Mouse (Mus musculus): ENCODE data around the gene Hoxa9.

Gene Hoxa9

DNA sequence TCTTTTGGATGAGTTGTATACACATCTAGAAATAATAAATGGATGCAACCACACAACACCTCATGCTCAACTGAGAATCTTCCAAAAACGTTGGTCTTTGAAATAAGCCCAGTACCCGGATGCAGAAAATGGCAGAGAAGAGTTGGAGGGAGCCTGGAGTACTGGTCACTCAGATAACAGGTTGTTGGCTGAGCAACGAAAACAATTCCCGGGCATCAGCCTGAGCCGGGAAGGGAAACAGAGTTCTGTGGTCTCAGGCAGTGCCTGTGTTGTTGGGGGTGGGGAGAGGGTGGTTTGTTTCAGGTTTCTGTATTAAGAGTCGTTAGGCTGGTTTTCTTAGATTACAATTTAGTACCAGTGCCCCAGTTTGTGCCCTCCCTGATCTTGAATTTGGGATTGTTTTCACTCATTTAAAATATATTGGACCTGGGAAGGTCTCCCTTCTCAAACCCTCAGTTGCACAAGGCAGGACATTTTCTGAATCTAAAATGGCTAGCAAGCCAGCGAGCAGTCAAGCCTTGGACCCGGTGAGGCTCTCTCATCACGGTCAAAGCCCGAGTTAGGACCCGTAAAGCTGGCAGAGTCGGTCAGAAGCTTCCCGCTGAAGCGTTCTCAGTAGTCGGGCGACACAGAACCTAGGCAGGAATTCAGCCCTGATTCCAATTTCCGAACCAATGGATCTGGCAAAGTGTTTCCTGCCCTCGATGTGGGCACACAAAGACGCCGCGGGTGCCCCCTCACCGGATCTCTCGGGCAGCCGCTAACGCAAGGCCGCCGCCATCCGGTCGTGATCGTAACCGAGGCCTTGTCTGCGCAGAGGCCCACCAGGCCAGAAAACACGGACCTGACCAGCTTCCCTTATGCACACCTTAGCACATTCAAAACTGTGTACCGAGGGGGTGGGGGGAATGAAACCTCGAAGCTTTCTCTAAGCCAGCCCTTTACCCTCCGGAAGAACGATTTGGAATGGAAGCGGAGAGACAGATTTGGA, 2.1 kb downstream of the Hoxa9 start:
- no peak for DNase-seq (ENCODE audit: low read depth, low spot score)

- no peak for DNase-seq (ENCODE audit: low read depth, low spot score)
Measured at GRCm38 (mm10) chr6:52227470-52228222, 3.2 kb downstream of the Hoxa9 start.

- no peak for DNase-seq (ENCODE audit: low read depth, low spot score)
Measured at GRCm38 (mm10) chr6:52226569-52227257, 4.2 kb downstream of the Hoxa9 start.

- no peak for DNase-seq (ENCODE audit: low read depth, low spot score)
Measured at GRCm38 (mm10) chr6:52225612-52226568, 5.0 kb downstream of the Hoxa9 start.

GRCm38 (mm10) chr6:52224895-52225611, 5.8 kb downstream of the Hoxa9 start:
- no peak for DNase-seq (ENCODE audit: low read depth, low spot score)

DNA sequence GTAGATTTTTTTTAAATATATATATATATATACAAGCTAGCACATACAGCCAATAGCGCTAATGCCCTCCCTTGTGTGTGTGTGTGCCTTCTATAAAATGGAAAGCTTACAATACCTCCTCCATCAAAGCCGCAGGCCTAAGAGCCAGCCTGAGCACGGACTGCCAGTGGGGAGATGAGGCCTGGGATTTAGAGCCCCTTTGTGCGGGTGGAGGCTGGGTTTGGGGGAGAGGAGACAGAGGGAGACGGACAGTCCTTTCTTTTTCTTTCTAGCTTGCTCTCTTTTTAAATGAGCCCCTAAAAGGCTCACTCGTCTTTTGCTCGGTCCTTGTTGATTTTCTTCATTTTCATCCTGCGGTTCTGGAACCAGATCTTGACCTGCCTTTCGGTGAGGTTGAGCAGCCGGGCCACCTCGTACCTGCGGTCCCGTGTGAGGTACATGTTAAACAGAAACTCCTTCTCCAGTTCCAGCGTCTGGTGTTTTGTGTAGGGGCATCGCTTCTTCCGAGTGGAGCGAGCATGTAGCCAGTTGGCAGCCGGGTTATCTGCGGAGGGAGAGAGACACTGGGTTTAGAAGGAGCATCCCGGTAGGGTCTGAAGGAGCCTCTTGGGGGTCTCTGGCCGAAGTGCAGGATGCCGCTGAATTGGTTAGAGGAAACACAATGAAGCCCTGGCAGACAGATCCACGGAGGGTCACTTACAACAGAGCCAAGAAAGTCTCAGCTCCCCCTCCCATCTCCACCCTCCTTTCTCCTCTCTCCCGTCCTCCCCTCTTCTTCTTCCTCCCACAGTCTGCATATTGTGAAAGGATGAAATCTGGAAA, 6.7 kb downstream of the Hoxa9 start:
- no peak for DNase-seq (ENCODE audit: low read depth, low spot score)

DNA sequence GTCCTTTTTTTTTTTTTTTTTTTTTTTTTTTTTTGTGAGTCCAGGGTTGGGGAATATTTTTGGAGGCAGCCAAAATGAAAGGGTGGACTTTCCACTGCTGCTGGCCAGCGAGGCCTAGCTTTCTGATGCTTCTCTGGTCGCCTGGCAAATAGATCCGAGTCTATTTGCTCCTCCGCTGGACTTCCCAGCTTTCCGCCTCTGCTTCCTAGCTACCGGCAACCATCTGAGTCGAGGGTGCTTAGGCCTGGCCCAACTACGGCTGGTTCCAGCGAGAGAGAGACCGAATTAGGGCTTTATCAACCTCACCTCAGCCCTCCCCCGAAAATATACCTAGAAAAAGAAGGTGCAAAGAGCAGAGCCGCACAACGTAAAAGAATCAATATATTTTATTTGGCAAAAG, 8.2 kb downstream of the Hoxa9 start:
- DNase-seq (ENCODE audit: low read depth, low spot score): no peak

DNA sequence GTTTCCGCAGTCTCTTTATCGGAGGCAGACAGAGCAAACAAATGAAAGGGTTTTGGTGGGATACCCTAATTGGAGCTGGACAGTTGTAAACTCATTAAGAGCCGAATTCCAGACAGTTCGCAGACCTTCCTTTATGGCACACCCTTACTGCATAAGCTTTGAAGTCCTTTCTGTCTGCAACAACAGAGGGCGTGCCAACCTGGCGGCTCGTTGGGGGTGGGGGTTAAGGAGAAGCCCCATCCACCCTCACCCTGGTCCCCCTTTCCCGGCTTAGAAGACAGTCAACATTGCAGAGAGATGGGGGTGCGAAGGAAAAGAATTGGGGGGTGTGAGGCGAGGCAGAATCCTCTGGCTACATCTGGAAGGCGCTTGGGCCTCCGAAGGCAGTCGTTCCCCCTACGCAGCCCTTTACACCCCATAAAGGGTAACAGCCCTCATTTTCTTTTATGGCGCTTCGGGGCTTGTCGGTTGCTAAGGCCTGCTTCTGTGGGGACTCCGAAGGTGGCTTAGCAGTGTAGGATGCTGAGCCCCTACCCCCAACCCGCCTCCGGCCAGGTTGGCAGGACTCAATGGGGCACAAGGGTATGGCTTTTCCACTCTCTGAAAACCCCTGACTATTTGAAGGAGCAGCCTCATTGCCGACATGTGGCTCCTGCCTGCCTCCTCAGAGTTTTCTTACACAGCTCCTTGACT, 8.8 kb downstream of the Hoxa9 start:
- DNase-seq (ENCODE audit: low read depth, low spot score): no peak

DNA sequence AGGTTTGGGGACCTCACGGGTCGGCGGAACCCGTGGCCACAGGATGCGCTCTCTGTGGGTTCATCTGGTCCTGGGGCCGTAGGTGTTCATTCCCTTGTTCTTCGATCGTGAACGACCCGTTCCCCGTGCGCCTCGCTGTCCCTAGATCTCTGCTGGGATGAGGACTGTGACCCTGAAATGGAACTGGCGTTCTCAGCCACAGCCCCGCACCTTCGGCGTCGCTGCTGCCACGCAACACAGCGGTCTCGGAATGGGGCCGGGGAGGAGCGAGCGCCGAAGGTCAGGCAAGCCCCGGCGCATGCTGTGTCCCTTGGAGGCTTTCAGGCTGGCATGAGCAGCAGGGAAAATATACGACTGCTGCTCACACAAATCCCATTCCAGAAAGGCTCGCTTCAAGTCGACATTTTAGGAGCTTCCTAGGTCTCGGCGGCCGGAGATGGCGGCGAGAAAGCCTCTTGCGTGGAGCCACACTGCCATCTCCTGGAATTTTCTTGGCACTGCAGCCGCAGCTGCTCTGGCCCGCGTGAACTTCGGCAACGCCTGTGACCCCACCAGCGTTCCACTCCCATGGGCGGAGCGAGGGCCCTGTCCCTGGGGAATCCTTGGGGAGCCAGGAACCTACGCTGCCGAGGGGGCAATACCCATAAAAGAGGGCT, 9.4 kb downstream of the Hoxa9 start, which contains the start of gene Hoxa7:
Hoxa7 (minus strand) TSS at position 518 of the 656 bp plus-strand sequence.
- peak; percentile 59 for DNase-seq (ENCODE audit: low read depth, low spot score)

GRCm38 (mm10) chr6:52220865-52221310, 10.0 kb downstream of the Hoxa9 start:
- DNase-seq (ENCODE audit: low read depth, low spot score): no peak

GRCm38 (mm10) chr6:52220003-52220864, 10.7 kb downstream of the Hoxa9 start:
- no peak for DNase-seq (ENCODE audit: low read depth, low spot score)

DNA sequence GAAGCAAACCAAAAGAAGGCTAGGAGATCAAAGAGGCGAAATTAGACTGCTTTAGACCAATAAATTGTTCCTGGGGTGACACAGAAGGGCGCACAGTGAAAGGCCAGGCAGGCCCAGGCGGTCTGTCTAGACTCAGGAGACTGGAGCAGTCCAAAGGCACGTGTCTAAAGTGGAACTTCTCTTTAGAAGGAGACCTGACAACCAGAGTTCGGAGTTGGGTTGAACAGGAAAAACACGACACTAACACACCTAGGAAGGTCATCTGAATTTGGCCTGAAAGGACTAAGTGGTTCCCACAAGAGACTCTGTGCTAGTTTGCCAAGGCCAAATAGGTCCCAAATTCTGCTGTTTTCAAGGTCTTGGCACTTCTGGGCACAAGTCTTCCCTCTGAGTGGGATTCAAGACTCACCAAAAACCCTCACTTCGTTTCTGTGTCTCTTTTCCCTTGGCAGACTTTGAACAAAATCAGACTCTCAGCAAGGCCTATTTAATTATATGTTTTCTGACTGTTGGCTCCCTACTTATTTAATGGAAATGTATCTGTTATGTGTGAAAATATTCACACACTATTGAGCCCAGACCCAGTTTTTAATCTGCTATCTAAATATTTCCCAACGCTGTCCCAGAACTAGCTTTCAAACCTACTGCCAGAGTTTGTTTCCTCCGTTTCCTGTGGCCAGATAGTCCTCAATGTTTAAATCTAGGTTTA, 11.5 kb downstream of the Hoxa9 start:
- DNase-seq (ENCODE audit: low read depth, low spot score): no peak

DNA sequence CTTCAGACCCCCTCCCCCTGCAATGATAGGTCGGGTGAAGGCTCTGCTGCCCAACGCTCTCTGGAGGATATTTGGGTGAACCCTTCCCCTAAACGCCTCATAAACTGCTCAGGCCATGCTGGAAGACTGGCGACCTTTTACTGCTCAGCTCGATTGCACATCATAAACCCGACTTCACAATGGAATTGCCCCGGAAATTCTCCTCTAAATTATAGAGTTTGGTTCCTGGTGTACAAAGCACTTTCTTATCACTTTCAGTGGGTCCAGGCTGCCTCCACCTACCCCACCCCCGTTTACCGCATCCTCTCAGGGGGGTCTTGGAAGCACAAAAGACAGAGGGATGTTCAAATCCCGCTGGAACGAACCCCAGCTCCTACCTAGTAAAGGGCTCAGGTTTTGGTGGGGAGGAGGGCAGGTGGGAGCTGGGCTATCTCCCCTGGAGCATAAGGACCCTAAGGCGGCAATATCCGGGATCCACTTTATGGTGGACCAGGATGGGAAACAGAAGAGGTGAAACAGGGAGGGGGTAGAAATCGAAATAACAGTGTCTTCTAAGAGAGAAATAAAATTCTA, 12.2 kb downstream of the Hoxa9 start:
- DNase-seq (ENCODE audit: low read depth, low spot score): no peak

DNA sequence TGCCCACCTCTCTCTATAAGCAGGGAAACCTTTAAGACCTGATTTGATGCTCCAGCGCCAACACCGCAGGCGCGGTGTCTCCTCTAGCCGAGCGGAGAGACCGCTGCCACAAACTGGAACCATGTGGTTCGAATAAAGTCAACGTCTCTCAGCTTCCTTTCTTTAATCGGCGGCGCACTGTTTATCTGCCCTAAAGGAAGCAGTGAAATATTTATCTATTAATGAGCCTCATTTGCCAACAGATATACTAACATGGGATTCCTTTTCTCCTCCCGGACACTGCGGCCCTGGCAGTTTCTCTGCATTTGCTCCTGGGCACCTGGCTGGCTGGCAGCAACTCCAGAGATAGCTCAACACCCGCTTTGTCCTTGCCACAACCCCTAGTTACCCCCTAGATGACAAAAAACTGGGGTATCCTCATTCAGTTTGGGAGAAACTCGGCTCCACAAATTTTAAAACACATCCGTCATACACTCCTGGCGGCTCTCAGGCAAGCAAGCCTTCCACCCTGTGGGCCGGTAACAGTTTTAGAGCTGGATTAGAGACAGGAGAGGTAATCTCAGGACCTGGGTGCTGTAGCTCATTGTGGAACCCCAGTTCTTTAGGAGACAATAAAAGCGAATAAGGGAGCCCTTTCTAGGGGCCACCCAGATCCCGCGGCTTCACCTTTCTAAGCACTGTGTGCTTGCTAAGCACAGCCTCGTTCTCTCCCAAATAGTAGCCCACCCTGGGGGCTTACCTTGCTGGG, 12.8 kb downstream of the Hoxa9 start:
- DNase-seq (ENCODE audit: low read depth, low spot score): no peak

GRCm38 (mm10) chr6:52217459-52217768, 13.5 kb downstream of the Hoxa9 start:
- no peak for DNase-seq (ENCODE audit: low read depth, low spot score)

All from retina, adult 2 months (tissue).